Mouse (Mus musculus) adrenal gland, postnatal 10 days (tissue): ENCODE measurements around the gene Mnat1. TPM values are rescaled to one million over a fixed set of nuclear protein-coding genes. Genes with fewer than 3 reads are reported as not detected.

Source experiments
- DNase-seq: peaks from one replicate; pipeline ENCODE4 v3.0.0; 2021; ENCODE audit warnings: mixed read lengths
- total RNA-seq, 2 experiments: library from RNA; stranded (reverse); gene quantifications; 2 replicates each; pipeline ENCODE4 v1.2.3; 2021

Mnat1 gene
- total RNA-seq, 2 experiments from 2014 or later = 23.0 to 30.2 TPM

GRCm38 (mm10) chr12:73308711-73309110 lies 185.2 kb downstream of the Mnat1 start:
- no peak for DNase-seq

- DNase-seq = no peak
Observed at GRCm38 (mm10) chr12:73317706-73318686, 194.5 kb downstream of the Mnat1 start.

Other genes with a start within 250 kb of the Mnat1 start
- gene Six6, start 183.8 kb upstream of the Mnat1 start, total RNA-seq = not detected
- 1 to 10 TPM; 1.3 to 1.6 TPM for gene 4930447C04Rik, start 182.9 kb upstream of the Mnat1 start, total RNA-seq
- gene Six1, start 69.8 kb upstream of the Mnat1 start, total RNA-seq = 10 to 100 TPM in 1 of 2 experiments, 1 to 10 TPM in 1; 7.1 to 12.8 TPM
- 1 to 10 TPM; 1.7 to 2.3 TPM for gene Six4, start 10.3 kb upstream of the Mnat1 start, total RNA-seq
- gene Trmt5, start 163.0 kb downstream of the Mnat1 start, total RNA-seq = 10 to 100 TPM in 1 of 2 experiments, 1 to 10 TPM in 1; 9.9 to 17.5 TPM
- gene Slc38a6, start 163.1 kb downstream of the Mnat1 start, total RNA-seq = 10 to 100 TPM in 1 of 2 experiments, 1 to 10 TPM in 1; 7.3 to 13.9 TPM